Mouse (Mus musculus) MEL (cell line): Measurements from ENCODE around the gene Sbsn. TPM values are rescaled to one million over a fixed set of nuclear protein-coding genes. Genes with fewer than 3 reads are reported as not detected.

Experiments used
- DNase-seq: peaks from one replicate; pipeline ENCODE4 v3.0.0; 2011; ENCODE audit warnings: low read depth, low spot score
- H3K27ac ChIP-seq: 2 replicates; pipeline ENCODE4 v1.5.1; 2012; ENCODE audit warnings: low read depth, mild to moderate bottlenecking, control low read depth, low read length, moderate library complexity; ENCODE audit not compliant: control insufficient read depth
- H3K27me3 ChIP-seq, 2 experiments: fragments of 150-350 bp in 1 of 2; sonication (generic) in 1 of 2; 2 replicates each; pipeline ENCODE4 v1.6.1; 2012; ENCODE audit warnings: low read length in 2 of 2, mild to moderate bottlenecking in 2 of 2, improper control_type of control experiment in 1 of 2, moderate library complexity in 1 of 2; ENCODE audit not compliant: insufficient read depth in 2 of 2, control insufficient read depth in 1 of 2
- H3K36me3 ChIP-seq, 2 experiments: 2 replicates each; pipeline ENCODE4 v1.6.1; 2012 to 2014; ENCODE audit warnings: low read length in 2 of 2, improper control_type of control experiment in 1 of 2, inconsistent platforms in 1 of 2, mild to moderate bottlenecking in 1 of 2; ENCODE audit not compliant: insufficient read depth in 2 of 2, control insufficient read depth in 1 of 2
- H3K4me1 ChIP-seq, 2 experiments: fragments of 150-350 bp in 1 of 2; sonication (generic) in 1 of 2; 2 replicates each; pipeline ENCODE4 v1.6.1; 2012; ENCODE audit warnings: low read length in 2 of 2, improper control_type of control experiment in 1 of 2, mild to moderate bottlenecking in 1 of 2; ENCODE audit not compliant: insufficient read depth in 2 of 2, control insufficient read depth in 1 of 2
- H3K4me3 ChIP-seq, 2 experiments: fragments of 150-350 bp in 1 of 2; sonication (generic) in 1 of 2; 2 replicates each; pipeline ENCODE4 v1.5.1; 2012; ENCODE audit warnings: low read depth in 2 of 2, low read length in 2 of 2, mild to moderate bottlenecking in 2 of 2, moderate library complexity in 2 of 2, control low read depth in 1 of 2, improper control_type of control experiment in 1 of 2; ENCODE audit not compliant: control insufficient read depth in 1 of 2, insufficient read depth in 1 of 2
- H3K79me2 ChIP-seq: 2 replicates; pipeline ENCODE4 v1.6.1; 2012; ENCODE audit warnings: mild to moderate bottlenecking, low read length, moderate library complexity; ENCODE audit not compliant: control insufficient read depth, poor library complexity, insufficient read depth
- H3K9ac ChIP-seq: 2 replicates; pipeline ENCODE4 v1.6.1; 2012; ENCODE audit warnings: low read depth, mild to moderate bottlenecking, control low read depth, low read length, moderate library complexity; ENCODE audit not compliant: control insufficient read depth, poor library complexity, severe bottlenecking
- H3K9me3 ChIP-seq: fragments of 150-350 bp; sonication (generic); replicated peaks from 2 replicates; pipeline ENCODE4 v1.6.1; 2012; ENCODE audit warnings: mild to moderate bottlenecking, low read length, improper control_type of control experiment, moderate library complexity; ENCODE audit not compliant: insufficient read depth
- BHLHE40 ChIP-seq: IDR thresholded peaks from 2 replicates; pipeline ENCODE4 v1.6.1; 2012; ENCODE audit warnings: low read depth, mild to moderate bottlenecking, inconsistent platforms, low read length, improper control_type of control experiment, borderline replicate concordance
- CTCF ChIP-seq, 3 experiments: IDR thresholded peaks in 2 of 3; conservative IDR thresholded peaks in 1 of 3; 2 replicates each; pipeline ENCODE4 v1.5.1; 2011 to 2012; ENCODE audit warnings: low read length in 3 of 3, low read depth in 2 of 3, mild to moderate bottlenecking in 2 of 3, improper control_type of control experiment in 1 of 3, inconsistent platforms in 1 of 3, mixed read lengths in 1 of 3, moderate library complexity in 1 of 3; ENCODE audit not compliant: control insufficient read depth in 1 of 3, insufficient read depth in 1 of 3, poor library complexity in 1 of 3, severe bottlenecking in 1 of 3
- E2F4 ChIP-seq: IDR thresholded peaks from 2 replicates; pipeline ENCODE4 v1.6.1; 2011; ENCODE audit warnings: low read depth, low read length, improper control_type of control experiment, borderline replicate concordance
- GABPA ChIP-seq: IDR thresholded peaks from 2 replicates; pipeline ENCODE4 v1.6.1; 2012; ENCODE audit warnings: low read depth, mild to moderate bottlenecking, inconsistent platforms, low read length, improper control_type of control experiment, moderate library complexity
- GATA1 ChIP-seq: IDR thresholded peaks from 2 replicates; pipeline ENCODE4 v1.6.1; 2011; ENCODE audit warnings: low read depth, low read length, improper control_type of control experiment
- HCFC1 ChIP-seq: IDR thresholded peaks from 2 replicates; pipeline ENCODE4 v1.6.1; 2012; ENCODE audit warnings: low read depth, mild to moderate bottlenecking, inconsistent platforms, low read length, improper control_type of control experiment, moderate library complexity
- MAX ChIP-seq: IDR thresholded peaks from 2 replicates; pipeline ENCODE4 v1.6.1; 2011; ENCODE audit warnings: low read length, improper control_type of control experiment
- MAZ ChIP-seq: IDR thresholded peaks from 2 replicates; pipeline ENCODE4 v1.6.1; 2012; ENCODE audit warnings: low read depth, mild to moderate bottlenecking, inconsistent platforms, low read length, improper control_type of control experiment
- MXI1 ChIP-seq: IDR thresholded peaks from 2 replicates; pipeline ENCODE4 v1.6.1; 2011; ENCODE audit warnings: mild to moderate bottlenecking, low read depth, low read length, improper control_type of control experiment
- MYB ChIP-seq: IDR thresholded peaks from 2 replicates; pipeline ENCODE4 v1.6.1; 2011; ENCODE audit warnings: mild to moderate bottlenecking, low read depth, low read length, improper control_type of control experiment
- POLR2AphosphoS2 ChIP-seq: IDR thresholded peaks from 2 replicates; pipeline ENCODE4 v1.6.1; 2011; ENCODE audit warnings: low read length, improper control_type of control experiment
- POLR2AphosphoS5 ChIP-seq: IDR thresholded peaks from 2 replicates; pipeline ENCODE4 v1.6.1; 2012; ENCODE audit warnings: low read depth, borderline replicate concordance, mild to moderate bottlenecking, inconsistent platforms, low read length, moderate library complexity, mixed read lengths
- RCOR1 ChIP-seq: IDR thresholded peaks from 2 replicates; pipeline ENCODE4 v1.6.1; 2012; ENCODE audit warnings: low read depth, mild to moderate bottlenecking, inconsistent platforms, low read length, improper control_type of control experiment
- SIN3A ChIP-seq: IDR thresholded peaks from 2 replicates; pipeline ENCODE4 v1.6.1; 2012; ENCODE audit warnings: low read length, improper control_type of control experiment, inconsistent platforms
- SMC3 ChIP-seq: IDR thresholded peaks from 2 replicates; pipeline ENCODE4 v1.6.1; 2011; ENCODE audit warnings: low read depth, low read length, improper control_type of control experiment
- UBTF ChIP-seq: IDR thresholded peaks from 2 replicates; pipeline ENCODE4 v1.6.1; 2012; ENCODE audit warnings: low read depth, mild to moderate bottlenecking, inconsistent platforms, low read length, improper control_type of control experiment, moderate library complexity, borderline replicate concordance; ENCODE audit not compliant: insufficient read depth
- USF2 ChIP-seq, 2 experiments: IDR thresholded peaks; 2 replicates each; pipeline ENCODE4 v1.6.1; 2011 to 2012; ENCODE audit warnings: improper control_type of control experiment in 2 of 2, low read length in 2 of 2, borderline replicate concordance in 1 of 2, inconsistent platforms in 1 of 2, low read depth in 1 of 2, mild to moderate bottlenecking in 1 of 2; ENCODE audit not compliant: insufficient read depth in 1 of 2
- ZKSCAN1 ChIP-seq: IDR thresholded peaks from 2 replicates; pipeline ENCODE4 v1.6.1; 2012; ENCODE audit warnings: low read depth, mild to moderate bottlenecking, inconsistent platforms, low read length, improper control_type of control experiment, moderate library complexity
- ZNF384 ChIP-seq: IDR thresholded peaks from 2 replicates; pipeline ENCODE4 v1.6.1; 2012; ENCODE audit warnings: low read depth, mild to moderate bottlenecking, inconsistent platforms, low read length, improper control_type of control experiment
- polyA plus RNA-seq, 2 experiments: library from polyadenylated mRNA; stranded (reverse) in 1 of 2; unstranded in 1 of 2; fragments of >175 nt in 1 of 2; fragments of >200 nt in 1 of 2; gene quantifications; 2 replicates each; pipeline versions ENCODE4 v1.2.1 to v1.2.4; 2012; ENCODE audit warnings: low replicate concordance in 2 of 2, low read depth in 1 of 2; ENCODE audit not compliant: insufficient read length in 2 of 2, insufficient read depth in 1 of 2, missing spikeins in 1 of 2
- total RNA-seq: library from RNA; depleted of rRNA; stranded (reverse); fragments of 300-350 nt; gene quantifications from 2 replicates; pipeline ENCODE4 v1.2.3, GENCODE M21; 2012

Sbsn gene
- total and polyA plus RNA-seq, 3 experiments, result 0.17 to 1.2 TPM; not detected in 1

DNA sequence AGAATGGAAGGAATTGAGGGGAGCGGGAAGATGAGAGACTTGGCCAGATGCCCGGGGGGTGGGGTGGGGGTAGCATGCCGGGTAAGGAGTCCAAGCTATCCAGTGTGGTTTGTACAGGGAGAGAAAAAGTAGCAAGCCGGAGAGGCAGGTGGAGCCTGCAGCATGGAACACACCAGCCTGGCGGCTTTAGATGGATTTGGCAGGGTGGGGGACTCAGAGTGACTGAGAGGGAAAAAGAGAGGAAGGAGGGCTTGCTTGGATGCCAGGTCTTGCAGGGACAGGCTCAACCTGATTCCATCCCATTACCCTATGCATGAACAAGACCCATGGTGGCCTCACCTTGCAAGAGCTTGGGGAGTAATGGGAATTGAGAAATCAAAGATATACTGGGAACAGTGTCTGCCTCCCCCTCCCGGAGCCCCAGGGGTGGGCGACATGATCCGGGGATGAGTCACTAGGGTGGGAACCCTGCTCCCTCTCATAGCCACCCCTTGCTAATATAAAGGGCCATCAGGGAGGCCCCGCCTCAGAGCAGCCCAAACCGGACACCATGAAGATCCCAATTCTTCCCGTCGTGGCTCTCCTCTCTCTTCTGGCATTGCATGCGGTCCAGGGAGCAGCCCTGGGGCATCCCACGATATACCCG, 36.2 kb downstream of the Sbsn start, which contains the start of gene Krtdap:
Krtdap (plus strand) TSS at position 520 of the 646 bp plus-strand sequence.
- Histone ChIP-seq H3K9ac (no peak within 1 kb of the TSS), H3K27ac (no peak within 1 kb of the TSS), H3K4me3 (no peak within 1 kb of the TSS), H3K36me3 (no peaks in the 10 kb centered on the region), H3K4me1 (no peaks in the 10 kb centered on the region), H3K27me3 (peaks cover 0 to 10% of the 10 kb centered on the region in 2 experiments; a peak in 3 of 4 replicates), H3K79me2 (no peaks in the 10 kb centered on the region), H3K9me3 (no peaks in the 10 kb centered on the region)
- TF ChIP-seq SMC3, result no peak
- TF ChIP-seq HCFC1, result no peak
- TF ChIP-seq SIN3A, result no peak
- TF ChIP-seq MYB, result no peak
- TF ChIP-seq E2F4, result no peak
- TF ChIP-seq GATA1, result no peak
- no peak for TF ChIP-seq MAZ
- no peak for TF ChIP-seq BHLHE40
- TF ChIP-seq POLR2AphosphoS2, result no peak
- TF ChIP-seq MAX, result no peak
- TF ChIP-seq ZNF384, result no peak
- TF ChIP-seq CTCF (IDR thresholded peaks at IDR 0.05 in 2 of 3, conservative IDR thresholded peaks at IDR 0.05 in 1 of 3; ENCODE audit: control insufficient read depth in 1 of 3, insufficient read depth in 1 of 3, low read depth in 2 of 3, low read length in 3 of 3, poor library complexity in 1 of 3, severe bottlenecking in 1 of 3), result no peak
- TF ChIP-seq POLR2AphosphoS5, result no peak
- TF ChIP-seq MXI1, result no peak
- no peak for TF ChIP-seq RCOR1
- TF ChIP-seq ZKSCAN1, result no peak
- TF ChIP-seq USF2 (IDR thresholded peaks at IDR 0.05; ENCODE audit: borderline replicate concordance in 1 of 2, insufficient read depth in 1 of 2, low read depth in 1 of 2, low read length in 2 of 2), result no peak
- DNase-seq, result no peak

DNA sequence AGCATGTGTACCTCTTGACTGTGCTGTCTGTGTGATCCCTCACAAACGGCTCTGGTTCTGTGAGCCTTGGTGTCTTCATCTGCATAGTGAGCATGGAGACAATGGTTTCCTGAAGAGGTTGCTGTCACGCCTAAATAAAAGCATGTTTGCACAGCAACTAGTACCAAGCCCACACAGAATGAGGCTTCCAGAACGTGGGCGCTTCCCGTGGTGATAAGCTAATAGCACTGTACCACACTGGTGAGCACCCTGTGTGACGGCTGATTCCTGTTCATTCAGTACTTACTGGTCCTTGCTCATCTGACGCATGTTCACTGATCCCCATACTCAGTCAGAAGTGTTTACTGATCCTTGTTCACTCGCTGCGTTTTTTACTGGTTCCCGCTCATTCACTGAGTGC, 38.9 kb downstream of the Sbsn start:
- Histone ChIP-seq H3K79me2 (no peaks in the 10 kb centered on the region), H3K36me3 (no peaks in the 10 kb centered on the region), H3K27me3 (peaks cover 0 to 10% of the 10 kb centered on the region in 2 experiments; a peak in 3 of 4 replicates), H3K9me3 (no peaks in the 10 kb centered on the region), H3K27ac (no peak overlapping the region), H3K9ac (no peak overlapping the region), H3K4me3 (no peak overlapping the region), H3K4me1 (no peaks in the 10 kb centered on the region)
- TF ChIP-seq CTCF (IDR thresholded peaks at IDR 0.05 in 2 of 3, conservative IDR thresholded peaks at IDR 0.05 in 1 of 3; ENCODE audit: control insufficient read depth in 1 of 3, insufficient read depth in 1 of 3, low read depth in 2 of 3, low read length in 3 of 3, poor library complexity in 1 of 3, severe bottlenecking in 1 of 3) (no peak), POLR2AphosphoS2 (no peak), ZNF384 (no peak), GABPA (no peak), GATA1 (no peak), MXI1 (no peak), UBTF (no peak)
- no peak for DNase-seq
